Mouse (Mus musculus): ENCODE data around the gene Ank2.

Gene Ank2

GRCm38 (mm10) chr3:127097106-127097505, 402.0 kb downstream of the Ank2 start:
- DNase-seq, result no peak

GRCm38 (mm10) chr3:127093631-127094030, 405.5 kb downstream of the Ank2 start:
- DNase-seq, result no peak

GRCm38 (mm10) chr3:127087574-127087973, 411.6 kb downstream of the Ank2 start:
- DNase-seq, result no peak

- no peak for DNase-seq
These were observed 412.2 kb downstream of the Ank2 start for GRCm38 (mm10) chr3:127086834-127087506.

- DNase-seq, result no peak
These were observed 421.8 kb downstream of the Ank2 start for GRCm38 (mm10) chr3:127077369-127077768.

GRCm38 (mm10) chr3:127075531-127076280, 423.4 kb downstream of the Ank2 start:
- peak; percentile 73 for DNase-seq

GRCm38 (mm10) chr3:127071471-127071870, 427.7 kb downstream of the Ank2 start:
- peak; percentile 59 for DNase-seq

- no peak for DNase-seq
These were observed 435.3 kb downstream of the Ank2 start for GRCm38 (mm10) chr3:127063654-127064386.

- DNase-seq, result no peak
These were observed 439.5 kb downstream of the Ank2 start for GRCm38 (mm10) chr3:127059671-127060070.

- DNase-seq, result no peak
These were observed 457.9 kb downstream of the Ank2 start for GRCm38 (mm10) chr3:127041288-127041687.

- peak; percentile 19 for DNase-seq
These were observed 460.6 kb downstream of the Ank2 start for GRCm38 (mm10) chr3:127038570-127038969.

GRCm38 (mm10) chr3:127036118-127036517, 463.0 kb downstream of the Ank2 start:
- DNase-seq, result no peak

GRCm38 (mm10) chr3:127035540-127035939, 463.6 kb downstream of the Ank2 start:
- DNase-seq, result no peak

GRCm38 (mm10) chr3:127034983-127035382, 464.2 kb downstream of the Ank2 start:
- DNase-seq, result no peak

GRCm38 (mm10) chr3:127023992-127024391, 475.2 kb downstream of the Ank2 start:
- DNase-seq, result no peak

- DNase-seq, result no peak
These were observed 479.0 kb downstream of the Ank2 start for GRCm38 (mm10) chr3:127020167-127020566.

- DNase-seq, result no peak
These were observed 479.4 kb downstream of the Ank2 start for GRCm38 (mm10) chr3:127019728-127020127.

GRCm38 (mm10) chr3:127019109-127019508, 480.0 kb downstream of the Ank2 start:
- DNase-seq, result no peak

- DNase-seq, result no peak
These were observed 481.6 kb downstream of the Ank2 start for GRCm38 (mm10) chr3:127017523-127017922.

GRCm38 (mm10) chr3:127015596-127015995, 483.6 kb downstream of the Ank2 start:
- DNase-seq, result no peak

- no peak for DNase-seq
These were observed 484.0 kb downstream of the Ank2 start for GRCm38 (mm10) chr3:127015175-127015574.

- DNase-seq, result no peak
These were observed 485.2 kb downstream of the Ank2 start for GRCm38 (mm10) chr3:127013976-127014375.

- DNase-seq, result peak; percentile 43
These were observed 486.6 kb downstream of the Ank2 start for GRCm38 (mm10) chr3:127012525-127012924.
